Comparison of ENCODE assay signal across 23 mouse cellular contexts in the genomic region with DNA sequence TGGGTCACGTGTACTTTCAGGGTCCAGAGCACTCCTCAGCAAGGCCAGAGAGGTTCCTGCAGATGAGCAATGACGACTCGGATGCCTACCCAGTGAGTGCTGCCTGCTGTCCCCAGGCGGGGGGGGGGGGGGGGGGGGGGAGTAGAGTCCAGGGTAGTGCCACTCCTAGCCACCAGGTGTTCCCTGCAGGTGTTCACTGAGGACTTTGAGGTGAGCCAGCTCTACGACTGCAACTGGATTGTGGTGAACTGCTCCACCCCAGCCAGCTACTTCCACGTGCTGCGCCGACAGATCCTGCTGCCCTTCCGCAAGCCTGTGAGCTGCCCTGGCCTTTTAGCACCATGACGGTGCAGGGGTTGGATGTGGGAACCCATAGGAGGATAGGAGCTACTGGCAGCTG. TPM values are rescaled to one million over a fixed set of nuclear protein-coding genes. Genes with fewer than 3 reads are reported as not detected.
A peak's percentile ranks its signal among the peaks of the same experiment; 100 is the strongest.
DNase-seq lines count a peak whose midpoint lies in the region; ATAC-seq and TF ChIP-seq lines count a peak whose summit lies in the region.
"Had no signal": no experiment of that assay in that cellular context is flagged by ENCODE, and none has a peak within 500 bp of the region (broad histone marks: within the 10 kb centered on the region; RNA-seq: fewer than 3 reads in every experiment).

No protein-coding gene starts in this region.

- DNase-seq in adrenal gland, adult 2 months = peak; percentile 8
- DNase-seq in adrenal gland, postnatal 4 days (ENCODE audit: low spot score in 2 of 2) = no peak
- DNase-seq: adrenal gland, postnatal 25 days; B cell, adult 2 months; cerebellum, adult 11-12 months; cerebellum, adult 2 months; cerebellum, adult 9-10 months; cerebellum, postnatal 25 days; forebrain, postnatal 0 days had no signal

- H3K4me2 ChIP-seq in intestine, embryonic 16.5 days (ENCODE audit: low read depth, low read length) = no peak overlapping the region
- H3K4me2 ChIP-seq in intestine, embryonic 15.5 days (replicated peaks) = no peak overlapping the region
- no peak overlapping the region for H3K4me2 ChIP-seq in intestine, postnatal 0 days (replicated peaks; ENCODE audit: low read depth)
- H3K4me2 ChIP-seq: embryonic facial prominence, embryonic 12.5 days; forebrain, embryonic 13.5 days; forebrain, embryonic 15.5 days had no signal

- ATAC-seq in intestine, embryonic 16.5 days = peak; percentile 42; the same call in 1 of the 2 replicates
- ATAC-seq in intestine, embryonic 15.5 days = no peak
- peak; percentile 87 for ATAC-seq in intestine, postnatal 0 days
- ATAC-seq: activated CD4-positive, CD25-positive, alpha-beta regulatory T cell, adult 4 months; CD4-positive, CD25-positive, alpha-beta regulatory T cell, adult 4 months; forebrain, embryonic 13.5 days; forebrain, embryonic 15.5 days; forebrain, postnatal 0 days; Patski had no signal

- no peaks in the 10 kb centered on the region for H3K27me3 ChIP-seq in intestine, embryonic 16.5 days (replicated peaks; ENCODE audit: control insufficient read depth, insufficient read depth, low read length)
- no peaks in the 10 kb centered on the region for H3K27me3 ChIP-seq in intestine, embryonic 15.5 days (replicated peaks)
- no peaks in the 10 kb centered on the region for H3K27me3 ChIP-seq in intestine, postnatal 0 days (replicated peaks; ENCODE audit: control insufficient read depth, insufficient read depth, low read length)
- H3K27me3 ChIP-seq: CH12.LX; embryonic facial prominence, embryonic 12.5 days; forebrain, embryonic 13.5 days; forebrain, embryonic 15.5 days; Patski had no signal

- no peak overlapping the region for H3K27ac ChIP-seq in intestine, embryonic 16.5 days (ENCODE audit: low read length)
- H3K27ac ChIP-seq in intestine, embryonic 15.5 days = no peak overlapping the region
- no peak overlapping the region for H3K27ac ChIP-seq in intestine, postnatal 0 days (ENCODE audit: low read depth, low read length)
- H3K27ac ChIP-seq: embryonic facial prominence, embryonic 10.5 days; embryonic facial prominence, embryonic 12.5 days; forebrain, embryonic 13.5 days; forebrain, embryonic 15.5 days had no signal

- no peak overlapping the region for H3K9ac ChIP-seq in intestine, embryonic 16.5 days (ENCODE audit: low read depth, low read length)
- H3K9ac ChIP-seq in intestine, embryonic 15.5 days = no peak overlapping the region
- H3K9ac ChIP-seq in intestine, postnatal 0 days (ENCODE audit: low read depth, low read length) = no peak overlapping the region
- H3K9ac ChIP-seq: embryonic facial prominence, embryonic 12.5 days; forebrain, embryonic 13.5 days; forebrain, embryonic 15.5 days; forebrain, postnatal 0 days had no signal

- peak; percentile 50 for TF ChIP-seq CTCF in intestine, postnatal 0 days (IDR thresholded peaks at IDR 0.05; ENCODE audit: low read depth)

- no peak overlapping the region for H3K4me3 ChIP-seq in intestine, embryonic 16.5 days (ENCODE audit: low read length)
- H3K4me3 ChIP-seq in intestine, embryonic 15.5 days (replicated peaks) = no peak overlapping the region
- no peak overlapping the region for H3K4me3 ChIP-seq in intestine, postnatal 0 days (ENCODE audit: low read depth, low read length)
- H3K4me3 ChIP-seq: embryonic facial prominence, embryonic 10.5 days; embryonic facial prominence, embryonic 12.5 days; forebrain, embryonic 13.5 days; forebrain, embryonic 15.5 days had no signal

- H3K4me1 ChIP-seq in intestine, embryonic 16.5 days (ENCODE audit: control insufficient read depth, insufficient read depth, low read length) = no peaks in the 10 kb centered on the region
- H3K4me1 ChIP-seq in intestine, embryonic 15.5 days (replicated peaks) = no peaks in the 10 kb centered on the region
- no peaks in the 10 kb centered on the region for H3K4me1 ChIP-seq in intestine, postnatal 0 days (replicated peaks; ENCODE audit: control insufficient read depth, insufficient read depth, low read length)
- H3K4me1 ChIP-seq: embryonic facial prominence, embryonic 10.5 days; embryonic facial prominence, embryonic 12.5 days; forebrain, embryonic 13.5 days; forebrain, embryonic 15.5 days had no signal

- H3K36me3 ChIP-seq in intestine, embryonic 16.5 days (ENCODE audit: control insufficient read depth, insufficient read depth, low read length) = no peaks in the 10 kb centered on the region
- no peaks in the 10 kb centered on the region; the same call in 1 of the 2 replicates for H3K36me3 ChIP-seq in intestine, embryonic 15.5 days
- peaks cover 17% of the 10 kb centered on the region; the same call in 1 of the 2 replicates for H3K36me3 ChIP-seq in intestine, postnatal 0 days (ENCODE audit: control insufficient read depth, insufficient read depth)
- H3K36me3 ChIP-seq: G1E had no signal

- H3K9me3 ChIP-seq in intestine, embryonic 16.5 days (ENCODE audit: control insufficient read depth, low read length) = no peaks in the 10 kb centered on the region
- H3K9me3 ChIP-seq in intestine, embryonic 15.5 days = no peaks in the 10 kb centered on the region
- H3K9me3 ChIP-seq in intestine, postnatal 0 days (ENCODE audit: control insufficient read depth) = no peaks in the 10 kb centered on the region
- H3K9me3 ChIP-seq: embryonic facial prominence, embryonic 10.5 days; embryonic facial prominence, embryonic 12.5 days; forebrain, embryonic 13.5 days; forebrain, embryonic 15.5 days; G1E had no signal

- WGBS in intestine, embryonic 16.5 days = 77% methylated on average over 9 of the region's 10 CpGs
- 77% methylated on average over 9 of the region's 10 CpGs for WGBS in intestine, embryonic 15.5 days
- 68% methylated on average over 9 of the region's 10 CpGs for WGBS in intestine, postnatal 0 days

RNA-seq across cellular contexts. Expression of a gene that starts 22.9 kb away (rescaled TPM):
- total RNA-seq in adrenal gland, adult 2 months (2021) = 10 to 100 TPM in 1 of 2 experiments, 1 to 10 TPM in 1; 5.5 to 10.6 TPM
- polyA plus RNA-seq in adrenal gland, adult 2 months (2012; rRNA removed) = 7.1 and 9.0 TPM in 2 replicates
- total RNA-seq in adrenal gland, postnatal 4 days (2021) = 10 to 100 TPM; 14.5 to 15.7 TPM
- 20.7 and 24.2 TPM in 2 replicates for polyA plus RNA-seq in intestine, embryonic 16.5 days (2015; fragmentation: Nextera tagmentation; extraction: Ambion mirVana)
- 21.9 and 22.5 TPM in 2 replicates for polyA plus RNA-seq in intestine, embryonic 15.5 days (2015; fragmentation: Nextera tagmentation; extraction: Ambion mirVana)
- 11.1 and 13.3 TPM in 2 replicates for polyA plus RNA-seq in intestine, postnatal 0 days (2015; fragmentation: Nextera tagmentation; extraction: Ambion mirVana)
- polyA plus RNA-seq: CD4-positive, CD25-positive, alpha-beta regulatory T cell, adult 4 months had no signal

RNA-seq across cellular contexts. Expression of a gene that starts 43.5 kb away (rescaled TPM):
- not detected for total RNA-seq in adrenal gland, adult 2 months (2021)
- not detected in 2 replicates for polyA plus RNA-seq in adrenal gland, adult 2 months (2012; rRNA removed)
- not detected for total RNA-seq in adrenal gland, postnatal 4 days (2021)
- polyA plus RNA-seq in intestine, embryonic 16.5 days (2015; fragmentation: Nextera tagmentation; extraction: Ambion mirVana) = not detected in 2 replicates
- not detected in 2 replicates for polyA plus RNA-seq in intestine, embryonic 15.5 days (2015; fragmentation: Nextera tagmentation; extraction: Ambion mirVana)
- polyA plus RNA-seq in intestine, postnatal 0 days (2015; fragmentation: Nextera tagmentation; extraction: Ambion mirVana) = 0.14 TPM in 1 of 2 replicates, not detected in the other
- total RNA-seq: adrenal gland, adult 18-20 months; adrenal gland, postnatal 25 days; CH12.LX; G1E had no signal
- polyA plus RNA-seq: activated CD4-positive, CD25-positive, alpha-beta regulatory T cell, adult 4 months; CD4-positive, CD25-positive, alpha-beta regulatory T cell, adult 4 months; embryonic facial prominence, embryonic 10.5 days; embryonic facial prominence, embryonic 12.5 days; forebrain, embryonic 11.5 days; G1E; Patski had no signal
